ENCODE assay signal across 13 mouse cellular contexts in the genomic region with DNA sequence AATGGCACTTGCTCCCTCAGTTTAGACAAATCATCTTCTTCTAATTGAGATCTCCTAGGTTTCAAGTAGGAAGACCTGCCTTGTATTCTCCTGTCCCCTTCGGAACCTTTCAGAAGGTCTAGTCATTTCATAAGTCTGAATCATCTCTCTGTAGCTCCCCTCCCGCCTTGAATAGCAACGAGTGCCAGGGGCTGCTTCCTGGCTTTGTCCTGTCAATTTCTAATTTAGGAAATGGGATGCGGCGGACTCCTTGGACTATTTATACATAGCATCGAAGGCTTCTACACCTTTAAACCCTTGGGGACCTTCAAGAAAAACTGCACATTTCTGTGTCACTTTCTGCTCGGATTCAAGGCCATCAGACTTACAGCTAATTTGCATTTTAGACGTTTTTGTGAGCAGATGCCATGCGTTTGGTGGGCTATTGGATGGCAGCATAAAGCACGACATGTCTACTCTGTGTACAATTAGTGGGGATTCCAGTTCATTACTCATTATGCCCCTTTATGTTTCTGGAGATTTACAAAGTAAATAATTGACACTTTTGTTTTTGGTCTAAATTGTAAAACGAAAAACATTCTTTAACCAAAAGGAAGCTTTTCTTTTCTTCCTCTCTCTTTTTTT.
DNase-seq lines count a peak whose midpoint lies in the region; ATAC-seq and TF ChIP-seq lines count a peak whose summit lies in the region.
"Had no signal": no experiment of that assay in that cellular context is flagged by ENCODE, and none has a peak within 500 bp of the region (broad histone marks: within the 10 kb centered on the region; RNA-seq: fewer than 3 reads in every experiment).

No protein-coding gene starts in this region.

- no peak overlapping the region for H3K9ac ChIP-seq in heart, embryonic 11.5 days (ENCODE audit: low read depth, low read length)
- H3K9ac ChIP-seq in lung, embryonic 14.5 days: no peak overlapping the region
- H3K9ac ChIP-seq in lung, postnatal 0 days (replicated peaks; ENCODE audit: low read depth): no peak overlapping the region
- no peak overlapping the region for H3K9ac ChIP-seq in forebrain, embryonic 12.5 days
- no peak overlapping the region for H3K9ac ChIP-seq in liver, embryonic 11.5 days (ENCODE audit: low read depth, low read length)
- H3K9ac ChIP-seq: liver, embryonic 13.5 days had no signal

- ATAC-seq in heart, embryonic 11.5 days (replicated peaks; ENCODE audit: insufficient number of reproducible peaks, low FRiP score, low TSS enrichment): no peak
- no peak for ATAC-seq in lung, embryonic 14.5 days (ENCODE audit: insufficient read depth)
- ATAC-seq in lung, postnatal 0 days: no peak
- peak; percentile 78; the same call in 1 of the 2 replicates for ATAC-seq in forebrain, embryonic 12.5 days (ENCODE audit: low FRiP score)
- no peak for ATAC-seq in liver, embryonic 11.5 days (replicated peaks; ENCODE audit: low FRiP score)
- ATAC-seq: CD4-positive, CD25-positive, alpha-beta regulatory T cell, adult 4 months; intestine, postnatal 0 days had no signal

- H3K27me3 ChIP-seq in heart, embryonic 11.5 days (ENCODE audit: control insufficient read depth, insufficient read depth, low read length): no peaks in the 10 kb centered on the region
- H3K27me3 ChIP-seq in lung, embryonic 14.5 days (ENCODE audit: insufficient read depth, low read length): no peaks in the 10 kb centered on the region
- H3K27me3 ChIP-seq in lung, postnatal 0 days (replicated peaks; ENCODE audit: insufficient read depth, low read length): no peaks in the 10 kb centered on the region
- H3K27me3 ChIP-seq in forebrain, embryonic 12.5 days: no peaks in the 10 kb centered on the region
- H3K27me3 ChIP-seq in liver, embryonic 11.5 days (replicated peaks; ENCODE audit: control insufficient read depth, insufficient read depth, low read length): no peaks in the 10 kb centered on the region
- H3K27me3 ChIP-seq: liver, embryonic 13.5 days; megakaryocyte, embryonic 14.5 days had no signal

- TF ChIP-seq CTCF in lung, embryonic 14.5 days (IDR thresholded peaks at IDR 0.05; ENCODE audit: low read depth): no peak
- TF ChIP-seq CTCF in lung, postnatal 0 days (IDR thresholded peaks at IDR 0.05): no peak

- no peak for TF ChIP-seq EP300 in lung, postnatal 0 days (IDR thresholded peaks at IDR 0.05)

- no peaks in the 10 kb centered on the region for H3K9me3 ChIP-seq in heart, embryonic 11.5 days (replicated peaks; ENCODE audit: control insufficient read depth, low read length)
- H3K9me3 ChIP-seq in lung, embryonic 14.5 days (ENCODE audit: low read depth, low read length): no peaks in the 10 kb centered on the region
- H3K9me3 ChIP-seq in lung, postnatal 0 days (ENCODE audit: low read length): no peaks in the 10 kb centered on the region
- H3K9me3 ChIP-seq in forebrain, embryonic 12.5 days: no peaks in the 10 kb centered on the region
- H3K9me3 ChIP-seq in liver, embryonic 11.5 days (ENCODE audit: control insufficient read depth, low read length): no peaks in the 10 kb centered on the region; the same call in 1 of the 2 replicates
- H3K9me3 ChIP-seq: liver, embryonic 13.5 days had no signal

- H3K4me1 ChIP-seq in heart, embryonic 11.5 days (ENCODE audit: control insufficient read depth, insufficient read depth, low read length): no peaks in the 10 kb centered on the region
- no peaks in the 10 kb centered on the region for H3K4me1 ChIP-seq in lung, embryonic 14.5 days (ENCODE audit: insufficient read depth)
- H3K4me1 ChIP-seq in lung, postnatal 0 days (ENCODE audit: insufficient read depth, low read depth, low read length): no peaks in the 10 kb centered on the region
- peaks cover 6% of the 10 kb centered on the region for H3K4me1 ChIP-seq in forebrain, embryonic 12.5 days
- H3K4me1 ChIP-seq in liver, embryonic 11.5 days (replicated peaks; ENCODE audit: control insufficient read depth, insufficient read depth, low read length): no peaks in the 10 kb centered on the region
- H3K4me1 ChIP-seq: liver, embryonic 13.5 days; megakaryocyte, embryonic 14.5 days had no signal

- no peaks in the 10 kb centered on the region for H3K36me3 ChIP-seq in heart, embryonic 11.5 days (ENCODE audit: control insufficient read depth, insufficient read depth, low read length)
- H3K36me3 ChIP-seq in lung, embryonic 14.5 days (ENCODE audit: insufficient read depth): no peaks in the 10 kb centered on the region
- H3K36me3 ChIP-seq in lung, postnatal 0 days (ENCODE audit: insufficient read depth, low read length): no peaks in the 10 kb centered on the region
- no peaks in the 10 kb centered on the region for H3K36me3 ChIP-seq in forebrain, embryonic 12.5 days (replicated peaks)
- no peaks in the 10 kb centered on the region for H3K36me3 ChIP-seq in liver, embryonic 11.5 days (ENCODE audit: control insufficient read depth, insufficient read depth, low read length)
- H3K36me3 ChIP-seq: liver, embryonic 13.5 days had no signal

- 51% methylated on average over 11 of the region's 11 CpGs for WGBS in heart, embryonic 11.5 days (ENCODE audit: insufficient replicate concordance)
- 55% methylated on average over 11 of the region's 11 CpGs for WGBS in lung, embryonic 14.5 days
- WGBS in lung, postnatal 0 days: 43% methylated on average over 11 of the region's 11 CpGs
- WGBS in forebrain, embryonic 12.5 days: 28% methylated on average over 11 of the region's 11 CpGs
- WGBS in liver, embryonic 11.5 days: 69% methylated on average over 11 of the region's 11 CpGs

- no peak overlapping the region for H3K4me3 ChIP-seq in heart, embryonic 11.5 days (ENCODE audit: low read depth, low read length)
- no peak overlapping the region for H3K4me3 ChIP-seq in lung, embryonic 14.5 days (ENCODE audit: low read depth, low read length)
- no peak overlapping the region for H3K4me3 ChIP-seq in lung, postnatal 0 days (ENCODE audit: low read depth, low read length)
- H3K4me3 ChIP-seq in forebrain, embryonic 12.5 days (replicated peaks): no peak overlapping the region
- no peak overlapping the region for H3K4me3 ChIP-seq in liver, embryonic 11.5 days (ENCODE audit: low read depth, low read length)
- H3K4me3 ChIP-seq: liver, embryonic 13.5 days; megakaryocyte, embryonic 14.5 days had no signal

- H3K27ac ChIP-seq in heart, embryonic 11.5 days (ENCODE audit: low read depth, low read length): no peak overlapping the region
- H3K27ac ChIP-seq in lung, embryonic 14.5 days (ENCODE audit: low read depth): no peak overlapping the region
- no peak overlapping the region for H3K27ac ChIP-seq in lung, postnatal 0 days (ENCODE audit: low read length)
- H3K27ac ChIP-seq in forebrain, embryonic 12.5 days: 0 out of 2 replicates have a peak overlapping the region, but pooled peaks have one; percentile 31
- H3K27ac ChIP-seq in liver, embryonic 11.5 days (ENCODE audit: low read depth, low read length): no peak overlapping the region
- H3K27ac ChIP-seq: liver, embryonic 13.5 days had no signal

- H3K4me2 ChIP-seq in heart, embryonic 11.5 days: no peak overlapping the region; the same call in 1 of the 2 replicates
- H3K4me2 ChIP-seq in lung, embryonic 14.5 days: no peak overlapping the region
- H3K4me2 ChIP-seq in lung, postnatal 0 days (replicated peaks; ENCODE audit: low read depth, low read length): no peak overlapping the region
- peak overlapping the region; percentile 29; the same call in 1 of the 2 replicates for H3K4me2 ChIP-seq in forebrain, embryonic 12.5 days
- H3K4me2 ChIP-seq in liver, embryonic 11.5 days: no peak overlapping the region
- H3K4me2 ChIP-seq: liver, embryonic 13.5 days had no signal

- peak; percentile 1 for DNase-seq in heart, adult 8-10 months (ENCODE audit: low spot score)
- DNase-seq in lung, embryonic 14.5 days: peak; percentile 36
- no peak for DNase-seq in lung, postnatal 0 days (ENCODE audit: low spot score)
- DNase-seq in kidney, postnatal 10 days: peak; percentile 37
- no peak for DNase-seq in frontal cortex, postnatal 36 days (ENCODE audit: low spot score in 2 of 2)
- no peak for DNase-seq in liver, embryonic 11.5 days (ENCODE audit: low spot score)
- DNase-seq: liver, embryonic 13.5 days; thymus, postnatal 36 days had no signal

Comparison
In these comparisons a context has a peak if more than half of its experiments do, and no peak if none do; other contexts are left out.
1. DNase-seq: peak in heart, adult 8-10 months (single experiment), lung, embryonic 14.5 days (single experiment) and kidney, postnatal 10 days (single experiment); none in lung, postnatal 0 days (single experiment), frontal cortex, postnatal 36 days (0 of 2) and liver, embryonic 11.5 days (single experiment).